Mouse (Mus musculus): ENCODE measurements around the gene Igflr1.

Igflr1 gene

DNA sequence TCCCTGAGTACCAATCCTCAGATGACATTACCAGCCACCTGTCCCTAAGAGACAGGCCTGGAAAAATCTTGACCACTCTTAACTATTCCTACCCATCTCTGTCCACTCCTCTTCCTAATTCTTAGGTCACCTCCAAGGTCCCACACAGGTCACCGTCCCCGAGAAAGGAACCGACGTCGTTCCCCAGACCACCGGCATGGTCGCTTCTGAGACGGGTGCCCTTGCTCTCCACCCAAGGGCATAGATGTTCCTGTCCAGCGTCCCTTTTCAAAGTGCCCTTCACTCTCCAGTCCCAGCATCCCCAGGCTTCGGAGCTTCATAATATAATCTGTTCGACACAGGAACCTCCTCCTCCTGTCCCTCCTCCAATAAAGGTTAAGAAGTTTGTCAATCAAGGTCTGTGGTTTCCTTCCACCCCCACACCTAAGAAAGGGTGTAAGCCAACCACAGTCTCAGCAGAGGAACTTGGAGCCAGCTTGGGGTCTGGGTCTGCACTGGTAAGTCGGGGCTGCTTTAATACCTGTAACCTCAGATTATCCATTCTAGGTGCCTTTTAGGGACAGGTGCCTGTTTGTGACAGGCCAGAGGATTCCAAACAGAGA lies at the start of gene Igflr1:
Igflr1 (plus strand) TSS at position 458 of the 602 bp plus-strand sequence.
- DNase-seq (ENCODE audit: low spot score): no peak

GRCm38 (mm10) chr7:30518325-30518724 lies 46.9 kb upstream of the Igflr1 start:
- DNase-seq (ENCODE audit: low spot score): no peak

GRCm38 (mm10) chr7:30520396-30520795 lies 44.8 kb upstream of the Igflr1 start:
- DNase-seq (ENCODE audit: low spot score): no peak

DNA sequence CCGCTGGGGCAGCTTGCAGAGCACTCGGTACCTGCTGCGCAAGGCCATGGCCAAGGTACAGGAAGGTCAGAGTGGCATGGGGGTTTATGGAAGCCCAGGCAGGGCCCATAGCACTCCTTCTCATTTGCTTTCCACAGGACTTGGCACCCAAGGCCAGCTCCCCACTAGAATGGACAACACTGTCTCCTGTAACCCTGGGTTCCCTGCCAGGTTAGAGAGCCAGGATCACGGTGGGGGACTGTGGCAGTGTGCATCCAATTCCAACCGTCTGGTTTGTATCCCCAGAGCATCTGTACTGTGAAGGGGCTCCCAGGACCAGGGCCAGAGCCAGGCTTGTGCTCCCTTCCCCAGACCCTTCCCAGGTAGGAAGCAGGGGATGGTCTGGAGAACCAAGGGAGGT lies 44.4 kb upstream of the Igflr1 start:
- no peak for DNase-seq (ENCODE audit: low spot score)

DNA sequence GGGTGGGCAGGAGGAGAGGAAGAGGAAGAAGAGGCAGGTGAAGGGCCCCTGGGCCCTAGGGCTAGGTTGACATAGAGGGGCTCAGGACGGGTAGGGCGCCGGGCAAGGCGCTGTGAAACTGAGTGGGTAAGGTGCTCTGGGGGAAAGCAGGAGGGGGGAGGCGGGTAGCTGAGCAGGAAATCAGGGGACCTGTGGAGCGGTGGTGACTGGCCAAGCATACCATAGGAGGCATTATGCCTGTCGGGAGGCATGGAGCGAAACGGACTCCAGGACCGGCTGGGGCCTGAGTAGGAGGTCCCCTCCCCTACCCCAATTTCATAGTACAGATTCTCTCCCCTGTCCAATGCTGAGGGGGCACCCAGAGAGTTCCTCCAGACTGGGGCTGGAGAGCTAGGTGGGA lies 42.4 kb upstream of the Igflr1 start:
- DNase-seq (ENCODE audit: low spot score): no peak

GRCm38 (mm10) chr7:30524487-30524886 lies 40.7 kb upstream of the Igflr1 start:
- DNase-seq (ENCODE audit: low spot score): no peak

GRCm38 (mm10) chr7:30525954-30526353 lies 39.3 kb upstream of the Igflr1 start:
- no peak for DNase-seq (ENCODE audit: low spot score)

GRCm38 (mm10) chr7:30526399-30526798 lies 38.8 kb upstream of the Igflr1 start:
- no peak for DNase-seq (ENCODE audit: low spot score)

DNA sequence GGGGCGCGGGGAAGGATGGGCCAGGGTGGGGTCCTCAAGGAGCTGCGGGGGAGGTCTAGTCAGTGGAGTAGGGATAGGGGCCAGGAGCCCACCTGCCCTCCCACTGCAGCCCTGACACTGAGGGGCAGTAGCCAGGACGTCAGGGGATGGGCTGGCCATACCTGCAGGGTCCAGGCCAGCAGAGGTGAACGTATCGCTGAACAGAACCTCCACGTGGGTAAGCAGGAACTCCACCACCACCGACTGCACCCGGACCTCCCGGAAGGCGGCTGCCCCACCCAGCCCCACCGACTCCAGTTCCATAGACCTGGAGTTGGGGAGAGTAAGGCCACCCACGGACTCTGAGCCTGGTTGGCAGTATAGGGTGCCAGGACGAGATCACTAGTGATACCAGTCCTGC lies 38.2 kb upstream of the Igflr1 start:
- no peak for DNase-seq (ENCODE audit: low spot score)

- DNase-seq (ENCODE audit: low spot score): no peak
Measured at GRCm38 (mm10) chr7:30531291-30531815, 33.9 kb upstream of the Igflr1 start.

- no peak for DNase-seq (ENCODE audit: low spot score)
Measured at GRCm38 (mm10) chr7:30532931-30533330, 32.3 kb upstream of the Igflr1 start.

DNA sequence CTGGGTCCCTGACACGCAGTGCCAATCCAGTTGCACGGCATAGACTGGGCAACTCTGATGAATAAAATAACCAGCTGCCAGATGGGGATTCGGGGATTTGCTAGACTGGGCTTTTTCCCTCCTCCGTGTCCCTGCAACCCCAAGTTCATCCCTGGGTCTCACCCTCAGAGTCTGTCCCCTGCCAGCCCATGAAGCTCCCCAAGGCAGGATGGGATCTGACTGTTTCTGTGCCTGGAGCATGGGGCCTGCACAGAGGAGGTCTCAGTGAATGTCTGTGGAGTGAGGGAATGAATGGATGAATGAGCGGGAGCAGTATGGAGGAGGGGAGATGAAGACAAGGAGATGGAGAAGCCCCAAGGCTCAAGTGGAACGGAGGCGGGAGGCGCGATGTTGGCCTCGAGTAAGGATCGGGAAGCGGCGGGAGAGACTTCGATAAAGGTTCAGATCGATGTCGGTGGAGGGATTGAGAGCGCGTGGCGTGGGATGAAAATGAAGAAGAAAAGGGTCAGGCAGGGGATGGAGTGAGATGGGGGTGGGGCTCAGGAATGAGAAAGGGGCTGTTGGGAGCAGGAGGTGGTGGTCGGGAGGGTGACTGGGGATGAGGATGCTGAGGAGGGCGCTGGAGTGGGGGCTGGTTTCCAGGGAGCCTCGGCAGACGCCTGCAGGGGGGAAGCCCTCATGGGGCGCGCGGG lies 31.1 kb upstream of the Igflr1 start:
- no peak for DNase-seq (ENCODE audit: low spot score)

DNA sequence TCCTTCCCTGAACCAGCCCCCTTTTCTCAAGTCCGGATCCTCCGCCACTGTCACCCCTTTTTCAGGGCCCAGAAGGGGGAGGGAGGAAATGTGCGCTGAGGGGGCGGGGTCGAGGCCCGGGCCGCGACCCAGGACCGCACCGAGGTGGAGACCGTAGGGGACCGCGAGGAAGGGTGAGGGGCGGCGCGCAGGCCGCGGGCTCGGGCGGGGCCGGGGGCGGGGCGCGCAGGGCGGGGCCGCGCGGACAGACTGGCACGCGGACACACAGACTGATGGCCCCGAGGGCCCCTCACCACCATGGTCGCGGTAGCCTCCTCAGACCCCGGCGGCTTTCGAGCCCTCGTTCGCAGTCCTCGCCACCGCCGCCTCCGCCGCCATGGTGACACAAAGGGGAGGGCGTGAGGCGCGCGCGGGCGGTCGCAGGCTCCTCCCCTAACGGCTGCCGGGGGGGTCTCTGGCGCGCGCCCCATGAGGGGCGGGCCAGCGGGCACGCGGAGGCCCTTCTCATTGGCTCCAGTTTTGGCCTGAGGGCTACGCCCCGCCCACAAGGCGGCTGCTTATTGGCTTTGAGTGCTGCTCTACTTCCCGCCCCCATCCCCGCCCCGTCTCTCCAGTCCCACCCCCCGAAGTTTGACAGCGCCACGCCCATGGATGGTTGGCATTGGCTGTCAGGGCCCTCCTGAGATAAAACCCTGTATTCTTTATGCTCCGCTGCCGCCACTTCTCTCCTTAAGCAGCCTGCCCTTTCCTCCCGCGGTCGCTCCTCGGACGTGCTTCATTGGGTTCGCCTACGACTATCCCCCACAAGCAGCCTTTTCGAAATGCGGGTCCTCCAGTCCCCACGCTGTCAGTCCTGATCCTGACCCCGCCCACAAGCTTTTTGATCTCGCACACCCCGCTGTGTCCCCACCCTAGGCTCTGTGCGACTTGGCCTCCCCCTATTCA lies 30.3 kb upstream of the Igflr1 start, which contains the start of gene Arhgap33:
Arhgap33 (minus strand) TSS at position 428 of the 945 bp plus-strand sequence.
- peak; percentile 94 for DNase-seq (ENCODE audit: low spot score)

- no peak for DNase-seq (ENCODE audit: low spot score)
Measured at GRCm38 (mm10) chr7:30540572-30540971, 24.7 kb upstream of the Igflr1 start.

DNA sequence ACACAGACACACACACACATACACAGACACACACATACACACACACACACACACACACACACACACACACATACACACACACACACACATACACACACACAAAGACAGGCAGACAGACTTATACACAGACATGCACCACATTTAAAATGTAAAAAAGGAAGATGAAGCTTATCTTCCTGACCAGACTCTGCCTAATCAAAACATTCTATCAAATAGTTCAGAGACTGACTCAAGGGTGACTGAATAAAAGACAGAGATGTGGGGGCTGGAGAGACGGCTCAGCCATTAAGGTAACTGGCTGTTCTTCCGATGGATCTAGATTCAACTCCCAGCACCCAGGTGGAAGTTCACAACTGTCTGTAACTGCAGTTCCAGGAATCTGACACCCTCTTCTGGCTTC lies 20.9 kb upstream of the Igflr1 start:
- no peak for DNase-seq (ENCODE audit: low spot score)

DNA sequence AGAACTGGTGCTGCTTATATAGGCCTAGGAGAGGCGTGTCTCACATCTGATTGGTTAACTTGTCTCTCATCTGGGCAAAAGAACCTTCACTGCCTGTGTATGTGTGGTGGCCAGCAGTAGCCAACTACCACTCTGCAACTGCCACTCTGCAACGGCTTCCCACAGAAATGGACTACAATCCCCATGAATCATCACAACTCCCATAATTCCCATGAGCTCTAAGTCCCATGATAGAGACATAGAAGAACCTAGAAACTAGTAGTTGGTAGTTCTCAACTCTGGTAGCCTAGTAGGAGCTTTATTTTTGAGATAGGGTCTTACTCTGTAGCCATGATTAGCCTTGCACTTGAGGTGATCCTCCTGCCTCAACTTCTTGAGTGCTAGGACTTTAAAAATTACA lies 15.3 kb upstream of the Igflr1 start:
- DNase-seq (ENCODE audit: low spot score): no peak

GRCm38 (mm10) chr7:30550603-30551002 lies 14.6 kb upstream of the Igflr1 start:
- DNase-seq (ENCODE audit: low spot score): no peak

GRCm38 (mm10) chr7:30551445-30552101 lies 13.7 kb upstream of the Igflr1 start:
- no peak for DNase-seq (ENCODE audit: low spot score)

- DNase-seq (ENCODE audit: low spot score): peak; percentile 96
Measured at GRCm38 (mm10) chr7:30552102-30553020, 12.9 kb upstream of the Igflr1 start, which contains the start of the genes Hspb6 and Proser3. Gene Hspb6, plus strand, starts transcription at chr7:30552178. Gene Proser3, minus strand, starts transcription at chr7:30552299.

- no peak for DNase-seq (ENCODE audit: low spot score)
Measured at GRCm38 (mm10) chr7:30553021-30553589, 12.1 kb upstream of the Igflr1 start.
